Mouse (Mus musculus) forelimb bud, embryonic 11.5 days (tissue): ENCODE results near the gene Fsip1.

Source experiments
- DNase-seq: peaks from one replicate; pipeline ENCODE4 v3.0.0-alpha.2; 2012; ENCODE audit warnings: low read depth, low spot score

The Fsip1 gene

DNA sequence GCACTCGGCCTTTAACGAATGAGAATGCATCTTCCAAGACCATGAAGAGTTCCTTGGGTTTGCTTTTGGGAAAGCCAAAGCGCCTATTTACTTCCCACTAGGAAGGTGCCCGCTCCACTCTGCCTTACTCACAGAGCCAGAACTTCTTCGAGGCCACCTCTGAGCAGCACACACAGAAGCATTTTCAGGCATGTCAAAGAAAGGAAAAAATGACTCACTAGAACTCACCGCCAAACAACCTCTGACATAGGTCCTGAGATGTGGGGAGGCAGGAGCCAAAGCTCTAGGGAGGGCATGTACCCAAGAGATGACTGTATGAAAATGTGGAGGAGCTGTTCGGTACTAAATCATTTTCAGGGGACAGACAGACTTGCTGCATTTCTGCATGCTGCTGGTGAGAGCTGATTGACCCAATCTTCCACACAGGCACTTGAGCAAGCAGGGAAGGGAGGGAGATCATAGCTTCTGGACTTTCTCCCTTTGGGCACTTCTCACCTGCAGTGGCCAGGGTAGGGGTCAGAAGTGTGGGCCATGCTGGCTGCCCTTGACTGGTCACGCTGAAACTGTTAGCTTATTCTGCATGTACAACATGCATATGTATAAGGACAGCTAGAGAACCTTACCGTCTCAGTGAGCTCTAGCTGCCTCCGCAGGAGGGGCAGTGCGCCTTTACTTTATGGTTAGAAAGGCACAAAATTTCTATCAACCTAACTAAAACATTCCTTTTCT lies 131.4 kb downstream of the Fsip1 start:
- no peak for DNase-seq

GRCm38 (mm10) chr2:118124437-118124836 lies 132.3 kb downstream of the Fsip1 start:
- DNase-seq = no peak

GRCm38 (mm10) chr2:118123743-118124142 lies 133.0 kb downstream of the Fsip1 start:
- no peak for DNase-seq

GRCm38 (mm10) chr2:118122291-118122690 lies 134.5 kb downstream of the Fsip1 start:
- DNase-seq = no peak

- no peak for DNase-seq
These were observed 136.0 kb downstream of the Fsip1 start for GRCm38 (mm10) chr2:118120751-118121150.

DNA sequence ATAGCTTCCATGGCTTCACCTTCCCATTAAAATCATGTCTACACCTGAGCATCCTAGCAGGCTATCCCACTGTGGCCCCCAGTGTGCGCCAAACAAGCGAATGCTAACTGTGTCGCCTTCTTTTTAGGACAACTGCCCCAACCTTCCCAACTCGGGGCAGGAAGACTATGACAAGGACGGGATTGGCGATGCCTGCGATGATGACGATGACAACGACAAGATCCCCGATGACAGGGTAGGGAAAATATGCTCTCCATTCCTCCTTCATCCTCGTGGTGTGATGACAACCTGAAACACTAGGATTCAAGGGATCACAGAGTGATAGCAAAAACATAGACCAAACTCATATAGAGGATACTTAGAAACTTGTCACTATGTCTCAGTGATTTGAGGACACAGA lies 136.7 kb downstream of the Fsip1 start:
- no peak for DNase-seq

GRCm38 (mm10) chr2:118119684-118120083 lies 137.1 kb downstream of the Fsip1 start:
- DNase-seq = no peak

DNA sequence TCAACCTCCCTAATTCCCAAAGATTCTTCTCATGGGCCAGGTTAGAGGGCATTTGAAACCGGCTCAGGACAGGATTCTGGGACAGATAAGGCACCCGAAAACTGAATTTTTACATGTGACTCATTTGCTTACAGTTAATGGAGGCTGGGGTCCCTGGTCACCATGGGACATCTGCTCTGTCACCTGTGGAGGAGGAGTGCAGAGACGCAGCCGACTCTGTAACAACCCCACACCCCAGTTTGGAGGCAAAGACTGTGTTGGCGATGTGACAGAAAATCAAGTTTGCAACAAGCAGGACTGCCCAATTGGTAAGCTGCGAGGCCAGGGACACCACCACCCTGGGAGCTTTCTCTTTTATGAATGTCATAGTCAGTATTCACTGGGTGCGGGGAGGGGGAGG lies 138.3 kb downstream of the Fsip1 start:
- no peak for DNase-seq

GRCm38 (mm10) chr2:118118045-118118444 lies 138.7 kb downstream of the Fsip1 start:
- DNase-seq = no peak

DNA sequence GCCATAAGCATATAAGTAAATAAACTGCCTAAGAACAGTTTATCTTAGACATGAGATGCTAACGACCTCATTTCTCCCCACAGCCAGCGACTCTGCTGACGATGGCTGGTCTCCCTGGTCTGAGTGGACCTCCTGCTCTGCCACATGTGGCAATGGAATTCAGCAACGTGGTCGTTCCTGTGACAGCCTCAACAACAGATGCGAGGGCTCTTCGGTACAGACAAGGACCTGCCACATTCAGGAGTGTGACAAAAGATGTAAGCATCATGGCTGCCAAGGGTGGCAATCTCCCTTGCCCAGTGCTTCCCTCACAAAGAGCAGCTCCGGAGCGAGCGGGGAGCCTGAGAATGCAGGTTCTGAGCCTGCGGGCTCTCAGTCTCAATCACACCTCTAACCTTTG lies 139.4 kb downstream of the Fsip1 start:
- no peak for DNase-seq

- DNase-seq = no peak
These were observed 139.9 kb downstream of the Fsip1 start for GRCm38 (mm10) chr2:118116754-118117290.

- peak; percentile 35 for DNase-seq
These were observed 140.6 kb downstream of the Fsip1 start for GRCm38 (mm10) chr2:118116180-118116579.

- DNase-seq = no peak
These were observed 141.1 kb downstream of the Fsip1 start for GRCm38 (mm10) chr2:118115647-118116046.

DNA sequence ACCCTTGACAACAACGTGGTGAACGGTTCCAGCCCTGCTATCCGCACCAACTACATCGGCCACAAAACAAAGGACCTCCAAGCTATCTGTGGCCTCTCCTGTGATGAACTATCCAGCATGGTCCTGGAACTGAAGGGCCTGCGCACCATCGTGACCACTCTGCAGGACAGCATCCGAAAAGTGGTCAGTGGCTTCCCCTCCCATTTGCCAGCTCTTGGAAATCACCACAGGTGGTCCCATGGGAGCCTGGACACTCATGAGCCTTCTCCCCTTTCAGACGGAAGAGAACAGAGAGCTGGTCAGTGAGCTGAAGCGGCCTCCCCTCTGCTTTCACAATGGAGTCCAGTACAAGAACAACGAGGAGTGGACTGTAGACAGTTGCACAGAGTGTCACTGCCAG lies 142.1 kb downstream of the Fsip1 start:
- DNase-seq = no peak

DNA sequence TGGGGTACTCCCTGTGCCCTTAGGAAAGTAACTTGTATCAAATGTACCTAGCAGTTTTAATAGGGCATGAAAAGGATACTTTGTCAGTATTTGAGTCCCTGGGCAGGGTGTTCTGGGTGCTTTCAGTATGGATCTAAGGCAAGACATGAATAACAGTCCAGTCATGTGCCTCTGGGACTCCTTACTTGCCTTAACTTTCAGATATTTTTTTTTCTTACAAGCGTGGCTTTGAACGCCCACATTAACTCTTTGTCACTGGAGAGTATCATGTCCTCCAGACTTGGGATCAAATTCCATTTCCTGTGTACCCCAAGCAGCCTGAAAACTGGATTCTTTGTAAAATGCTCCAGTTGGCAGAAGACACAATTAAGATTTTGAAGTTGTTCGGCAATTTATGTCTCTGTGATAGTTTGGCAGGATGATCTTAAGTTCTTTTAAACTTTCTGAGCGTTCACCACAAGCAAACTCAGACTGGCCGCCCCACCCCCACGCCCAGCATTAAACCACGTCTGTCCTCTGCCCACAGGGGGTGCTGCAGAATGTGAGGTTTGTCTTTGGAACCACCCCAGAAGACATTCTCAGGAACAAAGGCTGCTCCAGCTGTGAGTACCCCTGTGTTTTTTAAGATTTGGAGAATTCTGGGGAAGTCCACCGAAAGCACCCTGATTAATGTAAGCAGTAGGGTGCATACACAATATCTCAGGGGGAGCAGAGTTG lies 142.8 kb downstream of the Fsip1 start:
- no peak for DNase-seq

DNA sequence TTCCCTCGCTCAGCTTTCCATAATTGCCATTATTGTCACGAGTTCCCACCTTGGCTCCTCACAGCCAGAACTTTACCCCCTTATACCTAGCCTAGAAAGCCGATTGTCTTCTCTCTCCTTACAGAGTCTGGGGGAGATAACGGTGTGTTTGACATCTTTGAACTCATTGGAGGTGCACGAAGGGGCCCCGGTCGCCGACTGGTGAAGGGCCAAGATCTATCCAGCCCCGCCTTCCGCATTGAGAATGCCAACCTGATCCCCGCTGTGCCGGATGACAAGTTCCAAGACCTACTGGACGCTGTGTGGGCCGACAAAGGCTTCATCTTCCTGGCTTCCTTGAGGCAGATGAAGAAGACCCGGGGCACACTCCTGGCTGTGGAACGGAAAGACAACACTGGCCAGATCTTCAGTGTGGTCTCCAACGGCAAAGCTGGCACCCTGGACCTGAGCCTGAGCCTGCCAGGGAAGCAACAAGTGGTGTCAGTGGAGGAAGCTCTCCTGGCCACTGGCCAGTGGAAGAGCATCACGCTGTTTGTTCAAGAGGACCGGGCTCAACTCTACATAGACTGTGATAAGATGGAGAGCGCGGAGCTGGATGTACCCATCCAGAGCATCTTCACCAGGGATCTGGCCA lies 143.8 kb downstream of the Fsip1 start:
- DNase-seq = no peak

DNA sequence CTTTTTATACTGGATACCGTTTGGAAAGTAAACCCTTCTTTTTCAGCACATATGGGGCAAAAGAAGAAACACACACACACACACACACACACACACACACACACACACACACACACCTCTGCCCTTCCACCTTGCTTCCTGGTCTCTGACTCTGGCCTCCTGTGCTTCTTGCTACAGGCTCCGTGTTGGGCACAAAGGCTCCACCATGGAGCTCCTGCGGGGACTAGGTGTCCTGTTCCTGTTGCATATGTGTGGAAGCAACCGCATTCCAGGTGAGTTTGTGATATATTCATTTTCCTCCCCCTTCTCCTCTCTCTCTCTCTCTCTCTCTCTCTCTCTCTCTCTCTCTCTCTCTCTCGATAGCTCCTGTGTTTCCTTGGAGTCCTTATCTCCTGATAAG lies 144.3 kb downstream of the Fsip1 start:
- no peak for DNase-seq

- peak; percentile 81 for DNase-seq
These were observed 145.2 kb downstream of the Fsip1 start, which contains the start of gene Thbs1 for GRCm38 (mm10) chr2:118111488-118112131. Gene Thbs1 (plus strand): TSS chr2:118111876.

- DNase-seq = peak; percentile 90
These were observed 145.7 kb downstream of the Fsip1 start for GRCm38 (mm10) chr2:118111116-118111487.

DNA sequence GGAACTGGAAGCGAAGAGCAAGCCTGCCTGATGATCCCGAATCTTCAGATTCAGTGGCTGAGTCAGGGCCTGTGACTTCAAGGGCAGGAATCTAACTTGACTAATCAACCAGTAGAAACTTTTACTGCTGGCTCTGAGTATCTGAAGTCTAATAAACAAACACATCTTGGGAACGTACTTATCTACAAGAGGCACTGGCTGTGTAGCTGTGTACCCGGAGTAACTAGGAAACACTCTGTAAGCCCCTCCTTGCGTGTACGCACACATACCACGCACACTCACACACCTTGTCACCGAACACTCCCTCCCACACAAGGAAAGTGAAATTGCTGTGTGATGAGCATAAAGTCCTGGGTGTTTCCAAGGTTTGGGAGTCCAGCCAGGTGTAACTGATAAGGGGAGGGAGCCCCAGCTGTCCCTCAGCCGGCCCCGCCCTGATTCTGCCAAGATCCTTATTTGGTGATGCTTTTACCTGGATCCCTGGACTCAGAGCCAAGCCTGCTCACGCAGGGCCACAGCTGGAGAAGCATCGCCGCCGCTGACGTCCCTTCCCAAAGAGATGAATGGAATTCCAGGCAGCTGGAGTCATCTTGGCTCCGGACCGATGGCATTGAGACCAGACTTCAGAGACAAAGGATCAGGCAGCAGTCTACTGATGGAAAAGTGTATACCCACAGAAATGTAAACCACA lies 146.4 kb downstream of the Fsip1 start:
- DNase-seq = peak; percentile 50

- no peak for DNase-seq
These were observed 154.6 kb downstream of the Fsip1 start for GRCm38 (mm10) chr2:118102169-118102568.
